Mouse (Mus musculus) limb, embryonic 11.5 days (tissue): ENCODE measurements around the gene Cnrip1. TPM values are rescaled to one million over a fixed set of nuclear protein-coding genes. Genes with fewer than 3 reads are reported as not detected.

Experiments used
- polyA plus RNA-seq: library from polyadenylated mRNA; unstranded; fragments of >200 nt; fragmentation: Nextera tagmentation; extraction: Ambion mirVana; gene quantifications from 2 replicates; pipeline ENCODE4 v1.2.1, GENCODE M21; 2014

Cnrip1 gene
- polyA plus RNA-seq, 1 experiment from 2014 or later = 6.4 TPM

Other genes starting within 250 kb of the Cnrip1 start
- gene Fbxo48, start 100.2 kb upstream of the Cnrip1 start, polyA plus RNA-seq = 1.5 and 1.8 TPM in 2 replicates
- 3.4 and 4.6 TPM in 2 replicates for gene Plek, start 795 bp downstream of the Cnrip1 start, polyA plus RNA-seq
- 76.8 and 81.7 TPM in 2 replicates for gene Ppp3r1, start 107.7 kb downstream of the Cnrip1 start, polyA plus RNA-seq
- gene Wdr92, start 130.5 kb downstream of the Cnrip1 start, polyA plus RNA-seq = 32.1 and 33.8 TPM in 2 replicates
- 110 and 111 TPM in 2 replicates for gene Pno1, start 160.0 kb downstream of the Cnrip1 start, polyA plus RNA-seq
- gene C1d, start 206.0 kb downstream of the Cnrip1 start, polyA plus RNA-seq = 103 and 109 TPM in 2 replicates